Mouse (Mus musculus): ENCODE measurements at regions not wholly inside any gene's neighbourhood (a gene's known extent, or its start where the extent isn't known, plus 50 kb on each side); places are given as distances from the start of the nearest gene placed in this dataset.
"Not testable (repeated sequence)": the region's sequence is repeated elsewhere in the genome, so short reads cannot be mapped to it uniquely, and the experiment has no call there.

GRCm38 (mm10) chr17:4891576-4891975, 102.6 kb upstream of the Arid1b start:
- WGBS, result 88% methylated on average over 8 of the region's 8 CpGs
- Histone ChIP-seq H3K27me3 (ENCODE audit: control insufficient read depth, insufficient read depth, low read length) (no peaks in the 10 kb centered on the region), H3K4me3 (replicated peaks; ENCODE audit: insufficient read depth, low read depth, low read length) (no peak overlapping the region), H3K4me1 (ENCODE audit: control insufficient read depth, insufficient read depth, low read length) (no peaks in the 10 kb centered on the region), H3K27ac (ENCODE audit: insufficient read depth, low read length) (no peak overlapping the region)
- TF ChIP-seq POLR2A (IDR thresholded peaks at IDR 0.05; ENCODE audit: borderline replicate concordance, insufficient read depth, low read length) (no peak), CTCF (IDR thresholded peaks at IDR 0.05; ENCODE audit: borderline replicate concordance, insufficient read depth, low read depth, low read length) (no peak)
- DNase-seq, result no peak

DNA sequence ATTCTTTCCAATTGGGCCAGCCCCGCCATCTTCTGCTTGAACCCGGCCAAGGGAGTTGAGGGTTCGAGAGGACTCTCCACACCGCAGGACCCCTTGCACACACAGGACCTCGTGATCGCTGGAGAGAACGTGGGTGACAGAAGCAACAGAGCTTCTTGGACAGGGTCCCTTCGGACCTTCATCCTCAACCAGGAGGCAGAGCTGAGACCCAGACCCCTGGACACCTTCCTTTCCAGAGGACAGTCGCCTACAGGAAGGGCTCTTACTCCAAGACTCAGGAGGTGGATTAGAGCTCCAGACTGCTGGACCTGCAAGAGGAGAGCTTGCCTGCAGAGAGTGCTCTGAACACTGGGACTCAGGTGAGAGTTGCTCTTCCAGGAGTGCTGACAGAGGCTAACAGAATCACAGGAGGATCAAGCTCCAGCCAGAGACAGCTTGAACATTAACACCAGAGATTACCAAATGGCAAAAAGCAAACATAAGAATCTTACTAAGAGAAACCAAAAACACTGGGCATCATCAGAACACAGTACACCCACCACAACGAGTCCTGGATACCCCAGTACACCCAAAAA, 99.3 kb upstream of the Arid1b start:
- H3K27me3 ChIP-seq (ENCODE audit: control insufficient read depth, insufficient read depth, low read length); H3K4me3 ChIP-seq (replicated peaks; ENCODE audit: insufficient read depth, low read depth, low read length); H3K27ac ChIP-seq (ENCODE audit: insufficient read depth, low read length); DNase-seq; H3K4me1 ChIP-seq (ENCODE audit: control insufficient read depth, insufficient read depth, low read length): not testable (repeated sequence)
- 90% methylated on average over 10 of the region's 10 CpGs for WGBS

DNA sequence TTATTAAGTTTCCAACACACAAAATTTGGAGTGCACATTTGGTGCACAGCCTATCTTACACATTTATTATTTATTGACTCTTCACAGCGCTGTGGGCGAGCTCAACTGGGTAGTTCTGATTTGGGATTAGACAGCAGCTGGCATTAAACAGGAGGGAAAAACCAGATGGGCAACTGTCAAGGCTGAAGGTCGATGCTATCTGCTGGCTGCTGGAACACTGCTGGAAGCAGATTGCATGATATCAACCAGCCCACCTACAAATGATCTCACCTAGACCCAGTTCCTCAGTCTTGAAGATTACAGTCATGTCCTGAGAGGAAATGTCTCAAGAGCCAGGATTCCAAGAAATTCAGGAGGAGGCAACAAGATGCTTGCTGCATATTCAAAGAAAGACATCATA, 91.0 kb upstream of the Arid1b start:
- 69% methylated on average over 3 of the region's 3 CpGs for WGBS
- DNase-seq, result no peak
- H3K4me1 ChIP-seq (ENCODE audit: control insufficient read depth, insufficient read depth, low read length), result peaks cover 4% of the 10 kb centered on the region; the same call in 1 of the 2 replicates
- H3K27ac ChIP-seq (ENCODE audit: insufficient read depth, low read length), result no peak overlapping the region
- H3K4me3 ChIP-seq (replicated peaks; ENCODE audit: insufficient read depth, low read depth, low read length), result no peak overlapping the region
- no peaks in the 10 kb centered on the region for H3K27me3 ChIP-seq (ENCODE audit: control insufficient read depth, insufficient read depth, low read length)
- TF ChIP-seq CTCF (IDR thresholded peaks at IDR 0.05; ENCODE audit: borderline replicate concordance, insufficient read depth, low read depth, low read length) (no peak), POLR2A (IDR thresholded peaks at IDR 0.05; ENCODE audit: borderline replicate concordance, insufficient read depth, low read length) (no peak)

- Histone ChIP-seq H3K27me3 (ENCODE audit: control insufficient read depth, insufficient read depth, low read length) (no peaks in the 10 kb centered on the region), H3K4me1 (ENCODE audit: control insufficient read depth, insufficient read depth, low read length) (peaks cover 4% of the 10 kb centered on the region; the same call in 1 of the 2 replicates), H3K27ac (ENCODE audit: insufficient read depth, low read length) (peak overlapping the region; percentile 18; the same call in 1 of the 2 replicates), H3K4me3 (replicated peaks; ENCODE audit: insufficient read depth, low read depth, low read length) (no peak overlapping the region)
- WGBS, result 38% methylated on average over 3 of the region's 3 CpGs
- peak; percentile 20 to 29 for DNase-seq
- TF ChIP-seq POLR2A (IDR thresholded peaks at IDR 0.05; ENCODE audit: borderline replicate concordance, insufficient read depth, low read length) (no peak), CTCF (IDR thresholded peaks at IDR 0.05; ENCODE audit: borderline replicate concordance, insufficient read depth, low read depth, low read length) (no peak)
Measured at GRCm38 (mm10) chr17:4906504-4906903, 87.6 kb upstream of the Arid1b start.

DNA sequence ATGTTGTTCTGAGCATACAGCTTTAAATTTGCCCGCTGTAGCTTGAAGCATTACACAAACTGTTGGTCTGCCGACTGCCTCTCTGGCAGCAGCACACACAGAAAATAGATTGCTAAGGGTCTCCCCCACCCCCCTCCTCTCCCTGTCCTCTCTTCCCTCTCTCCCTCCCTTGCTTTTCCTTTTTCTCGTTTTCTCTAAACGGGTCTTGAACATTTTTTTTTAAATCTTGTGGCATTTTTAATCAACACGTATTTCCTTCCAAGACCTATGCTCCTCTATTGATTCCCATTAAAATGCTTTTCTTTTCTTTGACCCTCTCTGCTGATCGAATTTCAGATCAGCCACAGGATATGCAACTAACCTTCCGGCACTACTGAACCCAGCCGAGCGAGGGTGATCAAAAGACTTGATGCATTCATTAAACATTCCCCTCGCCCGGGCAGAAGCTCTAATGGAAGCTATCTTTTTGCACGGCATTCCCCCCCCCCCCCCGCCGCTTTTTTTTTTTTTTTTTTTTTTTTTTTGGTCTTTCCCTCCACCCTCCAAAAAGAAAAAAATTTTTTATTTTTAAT, 86.9 kb upstream of the Arid1b start:
- Histone ChIP-seq H3K4me1 (ENCODE audit: control insufficient read depth, insufficient read depth, low read length) (peaks cover 4% of the 10 kb centered on the region; the same call in 1 of the 2 replicates), H3K27ac (ENCODE audit: insufficient read depth, low read length) (peak overlapping the region; percentile 98), H3K27me3 (ENCODE audit: control insufficient read depth, insufficient read depth, low read length) (no peaks in the 10 kb centered on the region), H3K4me3 (replicated peaks; ENCODE audit: insufficient read depth, low read depth, low read length) (peak overlapping the region; percentile 95)
- WGBS, result 0% methylated on average over 14 of the region's 14 CpGs
- peak; percentile 63 to 70 for DNase-seq
- peak; percentile 22; the same call in 1 of the 2 replicates for TF ChIP-seq POLR2A (IDR thresholded peaks at IDR 0.05; ENCODE audit: borderline replicate concordance, insufficient read depth, low read length)
- no peak for TF ChIP-seq CTCF (IDR thresholded peaks at IDR 0.05; ENCODE audit: borderline replicate concordance, insufficient read depth, low read depth, low read length)

GRCm38 (mm10) chr17:4907841-4908571, 86.1 kb upstream of the Arid1b start:
- H3K27ac ChIP-seq (ENCODE audit: insufficient read depth, low read length), result peak overlapping the region; percentile 83
- H3K27me3 ChIP-seq (ENCODE audit: control insufficient read depth, insufficient read depth, low read length), result no peaks in the 10 kb centered on the region
- WGBS, result under 1% methylated on average over 84 of the region's 85 CpGs
- TF ChIP-seq CTCF (IDR thresholded peaks at IDR 0.05; ENCODE audit: borderline replicate concordance, insufficient read depth, low read depth, low read length), result no peak
- TF ChIP-seq POLR2A (IDR thresholded peaks at IDR 0.05; ENCODE audit: borderline replicate concordance, insufficient read depth, low read length), result peak; percentile 61
- H3K4me3 ChIP-seq (replicated peaks; ENCODE audit: insufficient read depth, low read depth, low read length), result peak overlapping the region; percentile 76
- peak; percentile 95 to 97 for DNase-seq
- H3K4me1 ChIP-seq (ENCODE audit: control insufficient read depth, insufficient read depth, low read length), result peaks cover 4% of the 10 kb centered on the region; the same call in 1 of the 2 replicates

GRCm38 (mm10) chr17:4908572-4908965, 85.6 kb upstream of the Arid1b start:
- 2% methylated on average over 17 of the region's 17 CpGs for WGBS
- peaks cover 4% of the 10 kb centered on the region; the same call in 1 of the 2 replicates for H3K4me1 ChIP-seq (ENCODE audit: control insufficient read depth, insufficient read depth, low read length)
- no peak for TF ChIP-seq CTCF (IDR thresholded peaks at IDR 0.05; ENCODE audit: borderline replicate concordance, insufficient read depth, low read depth, low read length)
- TF ChIP-seq POLR2A (IDR thresholded peaks at IDR 0.05; ENCODE audit: borderline replicate concordance, insufficient read depth, low read length), result no peak
- no peaks in the 10 kb centered on the region for H3K27me3 ChIP-seq (ENCODE audit: control insufficient read depth, insufficient read depth, low read length)
- peak overlapping the region; percentile 76 for H3K4me3 ChIP-seq (replicated peaks; ENCODE audit: insufficient read depth, low read depth, low read length)
- peak overlapping the region; percentile 83 for H3K27ac ChIP-seq (ENCODE audit: insufficient read depth, low read length)
- no peak for DNase-seq

GRCm38 (mm10) chr17:4910182-4910581, 84.0 kb upstream of the Arid1b start:
- H3K27ac ChIP-seq (ENCODE audit: insufficient read depth, low read length), result no peak overlapping the region
- H3K4me3 ChIP-seq (replicated peaks; ENCODE audit: insufficient read depth, low read depth, low read length), result no peak overlapping the region
- TF ChIP-seq POLR2A (IDR thresholded peaks at IDR 0.05; ENCODE audit: borderline replicate concordance, insufficient read depth, low read length) (no peak), CTCF (IDR thresholded peaks at IDR 0.05; ENCODE audit: borderline replicate concordance, insufficient read depth, low read depth, low read length) (no peak)
- H3K27me3 ChIP-seq (ENCODE audit: control insufficient read depth, insufficient read depth, low read length), result no peaks in the 10 kb centered on the region
- peak in 1 of 2 experiments; percentile 5 for DNase-seq
- WGBS, result 55% methylated on average over 5 of the region's 5 CpGs
- peaks cover 4% of the 10 kb centered on the region; the same call in 1 of the 2 replicates for H3K4me1 ChIP-seq (ENCODE audit: control insufficient read depth, insufficient read depth, low read length)

Data from cerebellum, adult 2 months (tissue).